Mouse (Mus musculus): Measurements from ENCODE around the gene A130010J15Rik.
A peak's percentile ranks its signal among the peaks of the same experiment; 100 is the strongest.

A130010J15Rik gene

GRCm38 (mm10) chr1:193156316-193157110 is 11.3 kb upstream of the A130010J15Rik start:
- DNase-seq (ENCODE audit: low spot score) = peak; percentile 52

DNA sequence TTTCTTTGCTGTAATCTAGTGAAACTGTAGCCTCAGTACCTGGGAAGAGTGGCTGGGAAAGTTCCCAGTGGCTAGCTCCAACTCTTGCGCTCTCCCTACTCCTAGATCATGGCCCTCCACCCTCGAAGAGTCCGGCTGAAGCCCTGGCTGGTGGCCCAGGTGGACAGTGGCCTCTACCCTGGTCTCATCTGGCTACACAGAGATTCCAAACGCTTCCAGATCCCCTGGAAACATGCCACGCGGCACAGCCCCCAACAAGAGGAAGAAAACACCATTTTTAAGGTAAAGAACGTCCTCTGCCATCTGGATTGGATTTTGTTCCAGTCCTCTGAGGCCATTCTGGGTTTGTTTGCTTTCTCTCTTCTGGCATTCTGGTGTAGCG is 10.7 kb upstream of the A130010J15Rik start:
- DNase-seq (ENCODE audit: low spot score) = no peak

GRCm38 (mm10) chr1:193159163-193159562 is 8.7 kb upstream of the A130010J15Rik start:
- DNase-seq (ENCODE audit: low spot score) = peak; percentile 48

- DNase-seq (ENCODE audit: low spot score) = no peak
Observed at GRCm38 (mm10) chr1:193159613-193160012, 8.2 kb upstream of the A130010J15Rik start.

DNA sequence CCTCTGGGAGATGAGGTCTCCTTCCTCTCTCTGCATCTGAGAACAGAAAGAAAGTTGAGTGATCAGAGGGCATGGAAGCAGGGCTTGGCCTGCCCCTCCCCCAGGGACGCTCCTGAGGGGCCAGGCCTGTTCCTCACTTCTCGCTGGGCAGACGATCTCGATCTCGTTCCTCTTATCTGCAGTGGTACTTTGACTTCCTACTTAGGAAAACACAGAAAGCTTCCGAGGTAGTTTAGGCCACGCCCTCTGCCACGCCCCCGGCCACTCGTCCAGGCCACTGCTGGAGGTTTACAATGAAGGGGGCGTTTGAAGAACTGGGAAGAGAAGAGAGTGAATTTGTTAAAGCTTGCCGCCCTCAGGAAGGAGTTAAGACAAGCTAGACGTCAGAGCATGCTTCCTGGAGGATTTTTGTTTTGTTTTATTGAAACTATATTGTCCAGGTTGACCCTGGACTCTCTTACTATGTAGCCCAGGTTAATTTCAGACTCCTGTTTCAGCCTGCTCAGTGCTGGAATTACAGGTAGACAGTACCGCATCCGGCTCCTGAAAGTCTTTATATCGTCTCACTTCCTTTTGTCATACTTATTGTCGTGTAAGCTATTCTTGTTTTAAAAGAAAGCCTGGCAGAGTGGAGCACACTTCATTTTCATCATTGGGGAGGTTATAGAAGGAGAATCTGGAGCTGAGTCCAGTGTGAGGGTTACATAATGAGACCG is 7.4 kb upstream of the A130010J15Rik start:
- no peak for DNase-seq (ENCODE audit: low spot score)

GRCm38 (mm10) chr1:193169228-193169627 is 1.4 kb downstream of the A130010J15Rik start:
- DNase-seq (ENCODE audit: low spot score) = no peak

GRCm38 (mm10) chr1:193169856-193170255 is 2.0 kb downstream of the A130010J15Rik start:
- no peak for DNase-seq (ENCODE audit: low spot score)

DNA sequence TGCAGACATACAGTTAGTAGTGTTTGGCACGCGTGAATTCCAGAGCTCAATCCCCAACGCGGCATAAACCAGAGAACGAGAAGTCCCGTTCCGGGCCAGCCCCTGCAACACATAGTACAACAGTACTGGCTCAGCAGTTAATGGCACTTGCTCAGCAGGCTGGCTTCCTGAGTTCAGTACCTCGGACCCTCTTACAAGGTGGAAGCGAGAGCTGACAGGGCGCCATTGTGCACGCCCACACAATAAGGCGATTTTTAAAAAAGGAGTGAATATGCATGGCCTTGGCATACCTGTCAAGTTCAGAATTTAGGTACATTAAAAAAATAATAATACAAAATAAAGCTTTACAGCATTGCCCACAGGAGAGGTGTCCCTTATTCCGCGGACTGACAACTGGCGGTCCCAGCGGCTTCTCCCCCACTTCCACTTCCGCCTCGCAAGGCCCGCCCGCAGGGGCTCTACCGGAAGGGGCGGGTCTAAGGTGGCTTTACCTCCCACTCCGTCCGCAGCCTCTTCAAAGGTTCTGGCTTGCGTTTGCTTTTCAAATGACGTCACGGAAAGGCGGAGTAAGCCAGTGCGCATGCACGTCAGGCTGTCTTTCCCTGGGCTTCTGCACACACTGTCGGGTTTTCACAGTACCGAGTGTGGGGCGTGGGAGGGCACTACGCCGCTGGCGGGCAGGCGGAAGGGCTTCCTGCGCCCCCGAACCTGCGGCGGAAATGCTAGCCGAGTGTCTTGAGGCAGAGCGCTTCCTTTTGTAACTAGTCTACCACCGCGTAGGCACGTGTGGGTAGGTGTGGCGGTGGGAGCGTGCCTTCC is 5.4 kb downstream of the A130010J15Rik start:
- peak; percentile 94 for DNase-seq (ENCODE audit: low spot score)

DNA sequence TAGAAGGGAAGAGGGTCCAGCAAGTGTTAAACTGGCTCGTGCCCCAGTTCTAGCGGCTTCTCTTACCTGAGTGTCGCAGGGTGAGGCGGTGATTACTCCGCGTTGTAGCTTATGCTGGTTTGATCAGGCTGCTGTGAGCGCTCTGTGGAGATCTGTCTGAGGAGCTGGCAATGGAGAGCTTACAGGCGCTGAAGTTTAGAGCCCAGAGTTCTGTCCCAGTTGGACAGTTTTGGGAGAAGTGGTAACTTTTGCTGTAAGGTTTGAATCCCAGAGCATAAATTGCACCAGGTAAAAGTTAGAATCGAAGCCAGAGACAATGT is 5.9 kb downstream of the A130010J15Rik start:
- no peak for DNase-seq (ENCODE audit: low spot score)

DNA sequence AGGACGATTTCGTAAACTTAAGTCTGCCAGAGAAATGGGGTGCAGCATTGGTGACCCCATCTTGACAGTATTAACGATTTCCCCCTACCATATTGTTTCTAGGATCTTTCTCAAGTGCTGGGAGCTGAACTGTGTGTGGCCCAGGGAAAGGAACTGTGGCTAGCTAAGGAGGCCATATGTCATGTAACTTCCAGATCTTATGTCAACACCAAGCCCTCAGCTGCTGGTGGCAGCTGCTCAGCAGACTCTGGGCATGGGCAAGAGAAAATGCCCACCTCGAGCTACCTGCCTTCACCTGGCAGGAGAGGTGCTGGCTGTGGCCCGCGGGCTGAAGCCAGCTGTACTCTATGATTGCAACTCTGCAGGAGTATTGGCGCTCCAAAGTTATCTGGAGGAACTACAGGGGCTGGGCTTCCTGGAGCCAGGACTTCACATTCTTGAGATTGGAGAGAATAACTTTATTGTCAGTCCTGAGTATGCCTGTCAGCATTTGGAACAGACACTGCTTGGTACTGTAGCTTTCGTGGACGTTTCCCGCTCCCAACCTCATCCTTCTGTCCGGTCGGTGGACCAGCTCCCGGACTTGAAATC is 6.4 kb downstream of the A130010J15Rik start:
- DNase-seq (ENCODE audit: low spot score) = no peak

DNA sequence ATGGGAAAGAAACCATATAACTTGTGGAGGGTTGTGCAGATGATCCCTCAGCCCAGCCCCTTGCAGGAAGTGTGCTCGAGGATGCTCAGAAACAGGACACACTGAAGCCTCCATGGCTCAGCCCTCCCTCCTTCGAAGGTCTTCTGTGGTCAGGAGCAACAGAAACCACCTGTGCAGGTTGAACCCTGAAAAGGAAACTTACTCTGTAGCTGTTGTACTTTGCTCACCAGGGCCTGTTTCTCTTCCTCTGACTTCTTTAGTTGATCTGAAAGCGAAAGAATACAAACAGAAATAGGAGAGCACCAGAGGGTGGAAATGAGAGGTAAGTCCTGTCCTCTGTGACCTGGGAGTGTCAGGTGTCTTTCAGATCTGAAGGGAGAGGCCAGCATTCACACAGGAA is 13.3 kb downstream of the A130010J15Rik start:
- no peak for DNase-seq (ENCODE audit: low spot score)

GRCm38 (mm10) chr1:193188257-193188656 is 20.4 kb downstream of the A130010J15Rik start:
- no peak for DNase-seq (ENCODE audit: low spot score)

- no peak for DNase-seq (ENCODE audit: low spot score)
Observed at GRCm38 (mm10) chr1:193189151-193189621, 21.3 kb downstream of the A130010J15Rik start.

DNA sequence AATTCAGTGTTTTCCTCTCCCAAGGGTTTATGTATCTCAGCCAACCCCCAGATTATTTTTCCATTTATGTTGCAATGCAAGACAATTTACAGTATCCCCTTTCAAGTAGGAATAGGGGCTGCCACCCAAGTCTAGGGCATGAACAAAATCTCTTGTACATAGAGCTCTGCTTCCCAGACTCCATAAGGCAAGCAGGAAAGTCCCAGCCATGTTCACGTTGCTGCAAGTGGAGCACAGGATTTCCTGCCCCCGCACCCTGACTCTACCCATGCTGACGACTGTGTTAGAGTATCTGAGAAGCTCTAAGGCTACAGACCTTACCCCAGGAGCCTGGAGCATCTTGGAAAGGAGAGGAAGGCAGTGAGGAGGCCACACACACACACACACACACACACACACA is 21.9 kb downstream of the A130010J15Rik start:
- DNase-seq (ENCODE audit: low spot score) = no peak

DNA sequence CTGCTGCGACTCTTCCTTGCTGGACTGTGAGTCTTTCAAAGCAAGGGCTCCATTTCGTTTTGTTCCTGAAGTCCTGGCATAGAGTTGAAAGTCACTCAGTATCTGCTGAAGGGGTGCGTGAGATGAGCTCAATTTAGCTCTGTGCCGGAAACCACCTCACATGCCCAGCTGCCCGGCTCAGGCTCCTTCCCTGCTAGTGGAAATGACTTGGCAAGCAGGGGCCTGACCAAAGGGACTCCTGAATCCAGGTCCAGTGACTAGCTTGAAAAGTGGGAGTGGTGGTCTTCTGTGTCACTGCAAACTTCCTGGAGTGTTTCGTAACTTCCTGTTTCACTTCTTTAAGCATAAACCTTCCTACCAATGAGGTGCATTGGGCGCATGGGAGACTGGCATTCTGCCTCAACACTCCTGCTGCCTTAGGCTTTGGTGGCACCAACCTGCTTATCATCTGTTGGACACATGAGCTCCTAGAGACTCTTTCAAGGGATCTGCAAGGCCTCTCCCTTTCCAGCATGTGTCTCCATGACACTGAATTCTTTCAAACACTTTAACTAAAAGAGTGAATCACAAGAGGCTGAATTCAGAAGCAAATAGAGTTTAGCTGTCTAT is 23.9 kb downstream of the A130010J15Rik start:
- no peak for DNase-seq (ENCODE audit: low spot score)

DNA sequence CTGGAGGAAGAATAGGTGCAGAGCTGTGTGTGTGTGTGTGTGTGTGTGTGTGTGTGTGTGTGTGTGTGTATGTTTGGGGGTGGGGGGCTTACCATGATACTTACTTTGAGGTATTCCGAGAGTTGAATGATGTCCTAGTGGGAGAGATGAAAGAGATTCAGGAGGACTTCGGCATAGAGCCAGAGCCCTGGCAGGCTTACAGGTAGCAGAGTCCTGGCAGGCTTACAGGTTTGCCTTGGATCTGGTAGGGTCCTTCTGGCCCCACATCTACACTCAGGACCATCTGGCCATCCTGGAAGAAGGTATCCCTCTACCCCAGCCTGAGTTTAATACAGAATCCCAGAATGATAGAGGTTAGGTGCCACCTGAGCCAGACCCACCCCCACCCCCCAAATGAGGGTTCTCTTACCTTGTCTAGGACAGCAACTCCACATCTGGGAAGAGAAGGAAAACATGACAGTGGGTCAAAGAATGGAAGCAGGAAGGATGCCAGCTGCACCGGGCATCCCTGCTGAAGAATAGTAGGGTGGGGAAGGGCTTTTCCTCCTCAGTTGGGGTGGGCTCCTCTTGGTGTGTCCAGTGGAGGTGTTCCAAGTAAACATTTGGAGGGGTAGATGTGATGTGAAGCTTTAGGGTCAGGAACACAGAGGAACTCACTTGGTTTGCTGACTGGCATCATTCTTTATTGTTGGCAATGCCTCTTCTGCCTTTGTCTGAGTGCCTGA is 26.7 kb downstream of the A130010J15Rik start:
- DNase-seq (ENCODE audit: low spot score) = no peak

- DNase-seq (ENCODE audit: low spot score) = no peak
Observed at GRCm38 (mm10) chr1:193195169-193195810, 27.4 kb downstream of the A130010J15Rik start.

GRCm38 (mm10) chr1:193197494-193198205 is 29.8 kb downstream of the A130010J15Rik start:
- no peak for DNase-seq (ENCODE audit: low spot score)

- DNase-seq (ENCODE audit: low spot score) = no peak
Observed at GRCm38 (mm10) chr1:193198312-193198711, 30.5 kb downstream of the A130010J15Rik start.
